Mouse (Mus musculus) lung, embryonic 14.5 days (tissue): ENCODE measurements at regions not wholly inside any gene's neighbourhood (a gene's known extent, or its start where the extent isn't known, plus 50 kb on each side); places are given as distances from the start of the nearest gene placed in this dataset.

Experiments
- ATAC-seq: fragments of 200-750 bp; cut with Nextera tagmentation; 2 replicates; pipeline ENCODE4 v1.8.0; 2017; ENCODE audit warnings: mild to moderate bottlenecking, moderate TSS enrichment, moderate library complexity; ENCODE audit not compliant: insufficient read depth
- DNase-seq: peaks from one replicate; pipeline ENCODE4 v3.0.0-alpha.2; 2015
- H3K27ac ChIP-seq: fragments of 300-500 bp; sonication (generic); 2 replicates; pipeline ENCODE4 v1.5.1; 2014; ENCODE audit warnings: low read depth, mild to moderate bottlenecking, moderate library complexity
- H3K27me3 ChIP-seq: fragments of 300-500 bp; sonication (generic); 2 replicates; pipeline ENCODE4 v1.6.1; 2014; ENCODE audit warnings: low read length, control low read depth; ENCODE audit not compliant: insufficient read depth
- H3K36me3 ChIP-seq: fragments of 300-500 bp; sonication (generic); 2 replicates; pipeline ENCODE4 v1.6.1; 2014; ENCODE audit warnings: control low read depth; ENCODE audit not compliant: insufficient read depth
- H3K4me1 ChIP-seq: fragments of 300-500 bp; sonication (generic); 2 replicates; pipeline ENCODE4 v1.6.1; 2014; ENCODE audit warnings: antibody characterized with exemption, control low read depth; ENCODE audit not compliant: insufficient read depth
- H3K4me2 ChIP-seq: fragments of 300-500 bp; sonication (generic); 2 replicates; pipeline ENCODE4 v1.6.1; 2014; ENCODE audit warnings: mild to moderate bottlenecking
- H3K4me3 ChIP-seq: fragments of 300-500 bp; sonication (generic); 2 replicates; pipeline ENCODE4 v1.5.1; 2014; ENCODE audit warnings: low read depth, low read length
- H3K9ac ChIP-seq: fragments of 300-500 bp; sonication (generic); 2 replicates; pipeline ENCODE4 v1.6.1; 2014
- H3K9me3 ChIP-seq: fragments of 300-500 bp; sonication (generic); 2 replicates; pipeline ENCODE4 v1.6.1; 2016; ENCODE audit warnings: low read depth, low read length, control low read depth
- CTCF ChIP-seq: IDR thresholded peaks from 2 replicates; pipeline ENCODE4 v1.5.1; 2016; ENCODE audit warnings: antibody characterized with exemption, low read depth
- WGBS: fragments of 180-500 bp; shearing (Covaris S2); extraction: QIAGEN DNeasy Blood & Tissue Kit; methylation state at CpG from one replicate; pipeline ENCODE4 v1.1.7; 2014; 5-methylcytosine and 5-hydroxymethylcytosine counted together

- no peaks in the 10 kb centered on the region for H3K36me3 ChIP-seq
- WGBS: 69% methylated on average over 4 of the region's 4 CpGs
- peaks cover 14% of the 10 kb centered on the region; the same call in 1 of the 2 replicates for H3K4me1 ChIP-seq
- no peak overlapping the region for H3K27ac ChIP-seq
- no peaks in the 10 kb centered on the region for H3K27me3 ChIP-seq
- no peak for DNase-seq
- no peak for ATAC-seq
- TF ChIP-seq CTCF: no peak
- H3K4me3 ChIP-seq: no peak overlapping the region
- H3K9me3 ChIP-seq: no peaks in the 10 kb centered on the region
- no peak overlapping the region for H3K4me2 ChIP-seq
- no peak overlapping the region for H3K9ac ChIP-seq
Measured at GRCm38 (mm10) chr17:50391207-50391606, 97.8 kb upstream of the Dazl start.

GRCm38 (mm10) chr17:50391996-50392395, 98.6 kb upstream of the Dazl start:
- H3K27me3 ChIP-seq: no peaks in the 10 kb centered on the region
- no peak for TF ChIP-seq CTCF
- no peak overlapping the region for H3K27ac ChIP-seq
- no peak overlapping the region for H3K4me3 ChIP-seq
- no peaks in the 10 kb centered on the region for H3K9me3 ChIP-seq
- 83% methylated on average over 11 of the region's 11 CpGs for WGBS
- DNase-seq (no peak), ATAC-seq (no peak)
- no peak overlapping the region for H3K9ac ChIP-seq
- H3K36me3 ChIP-seq: no peaks in the 10 kb centered on the region
- H3K4me2 ChIP-seq: no peak overlapping the region
- peaks cover 14% of the 10 kb centered on the region; the same call in 1 of the 2 replicates for H3K4me1 ChIP-seq

- Histone ChIP-seq H3K4me3 (no peak overlapping the region), H3K27me3 (no peaks in the 10 kb centered on the region), H3K4me2 (no peak overlapping the region), H3K36me3 (no peaks in the 10 kb centered on the region), H3K9me3 (no peaks in the 10 kb centered on the region), H3K9ac (no peak overlapping the region), H3K27ac (no peak overlapping the region), H3K4me1 (peaks cover 14% of the 10 kb centered on the region; the same call in 1 of the 2 replicates)
- no peak for ATAC-seq
- WGBS: 59% methylated on average over 6 of the region's 6 CpGs
- DNase-seq: no peak
- TF ChIP-seq CTCF: no peak
Measured at GRCm38 (mm10) chr17:50392428-50392827, 99.0 kb upstream of the Dazl start.

GRCm38 (mm10) chr17:50392966-50393365, 99.5 kb upstream of the Dazl start:
- no peak for TF ChIP-seq CTCF

GRCm38 (mm10) chr17:50393698-50394097, 100.3 kb upstream of the Dazl start:
- ATAC-seq (peak; percentile 93), DNase-seq (peak; percentile 93)
- no peak overlapping the region for H3K9ac ChIP-seq
- no peaks in the 10 kb centered on the region for H3K36me3 ChIP-seq
- 24% methylated on average over 3 of the region's 3 CpGs for WGBS
- no peak overlapping the region for H3K4me2 ChIP-seq
- no peaks in the 10 kb centered on the region for H3K27me3 ChIP-seq
- H3K9me3 ChIP-seq: no peaks in the 10 kb centered on the region
- no peak overlapping the region for H3K27ac ChIP-seq
- peaks cover 13% of the 10 kb centered on the region; the same call in 1 of the 2 replicates for H3K4me1 ChIP-seq
- peak; percentile 43 for TF ChIP-seq CTCF
- no peak overlapping the region for H3K4me3 ChIP-seq

More at GRCm38 (mm10) chr17:50392966-50393365, 99.5 kb upstream of the Dazl start:
- H3K9ac ChIP-seq: no peak overlapping the region
- H3K9me3 ChIP-seq: no peaks in the 10 kb centered on the region
- no peak overlapping the region for H3K27ac ChIP-seq
- ATAC-seq (no peak), DNase-seq (no peak)
- 93% methylated on average over 2 of the region's 2 CpGs for WGBS
- peaks cover 14% of the 10 kb centered on the region; the same call in 1 of the 2 replicates for H3K4me1 ChIP-seq
- no peaks in the 10 kb centered on the region for H3K27me3 ChIP-seq
- H3K4me2 ChIP-seq: no peak overlapping the region
- no peak overlapping the region for H3K4me3 ChIP-seq
- no peaks in the 10 kb centered on the region for H3K36me3 ChIP-seq

GRCm38 (mm10) chr17:50394801-50395200, 101.4 kb upstream of the Dazl start:
- Histone ChIP-seq H3K4me2 (no peak overlapping the region), H3K9ac (no peak overlapping the region), H3K4me3 (no peak overlapping the region), H3K36me3 (no peaks in the 10 kb centered on the region), H3K27ac (no peak overlapping the region), H3K9me3 (no peaks in the 10 kb centered on the region), H3K27me3 (no peaks in the 10 kb centered on the region), H3K4me1 (peaks cover 9% of the 10 kb centered on the region; the same call in 1 of the 2 replicates)
- TF ChIP-seq CTCF: no peak
- ATAC-seq: no peak
- 95% methylated on average over 1 of the region's 1 CpGs for whole genome bisulfite sequencing
- no peak for DNase-seq

GRCm38 (mm10) chr17:50395669-50396068, 102.2 kb upstream of the Dazl start:
- no peak for TF ChIP-seq CTCF
- Histone ChIP-seq H3K4me2 (no peak overlapping the region), H3K4me1 (peaks cover 9% of the 10 kb centered on the region; the same call in 1 of the 2 replicates), H3K27me3 (no peaks in the 10 kb centered on the region), H3K9ac (no peak overlapping the region), H3K9me3 (no peaks in the 10 kb centered on the region), H3K27ac (no peak overlapping the region), H3K4me3 (no peak overlapping the region), H3K36me3 (no peaks in the 10 kb centered on the region)
- no peak for ATAC-seq
- WGBS: 97% methylated on average over 11 of the region's 11 CpGs
- no peak for DNase-seq

GRCm38 (mm10) chr17:50397324-50397723, 103.9 kb upstream of the Dazl start:
- DNase-seq (no peak), ATAC-seq (no peak)
- Histone ChIP-seq H3K36me3 (no peaks in the 10 kb centered on the region), H3K27ac (no peak overlapping the region), H3K9ac (no peak overlapping the region), H3K27me3 (no peaks in the 10 kb centered on the region), H3K9me3 (no peaks in the 10 kb centered on the region), H3K4me1 (peaks cover 9% of the 10 kb centered on the region; the same call in 1 of the 2 replicates), H3K4me3 (no peak overlapping the region), H3K4me2 (no peak overlapping the region)
- 27% methylated on average over 4 of the region's 4 CpGs for WGBS
- no peak for TF ChIP-seq CTCF
